Mouse (Mus musculus) kidney, embryonic 16.5 days (tissue): ENCODE results near the gene Shld2. TPM values are rescaled to one million over a fixed set of nuclear protein-coding genes. Genes with fewer than 3 reads are reported as not detected.

Experiments used
- ATAC-seq: fragments of 200-750 bp; cut with Nextera tagmentation; 2 replicates; pipeline ENCODE4 v1.8.0; 2017; ENCODE audit warnings: moderate TSS enrichment; ENCODE audit not compliant: low FRiP score, low TSS enrichment
- H3K27ac ChIP-seq: fragments of 300-500 bp; sonication (generic); 2 replicates; pipeline ENCODE4 v1.5.1; 2014; ENCODE audit warnings: low read length
- H3K27me3 ChIP-seq: fragments of 300-500 bp; sonication (generic); 2 replicates; pipeline ENCODE4 v1.6.1; 2014; ENCODE audit warnings: low read length, control low read depth, mixed read lengths; ENCODE audit not compliant: insufficient read depth
- H3K36me3 ChIP-seq: fragments of 300-500 bp; sonication (generic); 2 replicates; pipeline ENCODE4 v1.6.1; 2014; ENCODE audit warnings: low read length, control low read depth, mixed read lengths; ENCODE audit not compliant: insufficient read depth
- H3K4me1 ChIP-seq: fragments of 300-500 bp; sonication (generic); 2 replicates; pipeline ENCODE4 v1.6.1; 2014; ENCODE audit warnings: low read length, control low read depth, mixed read lengths; ENCODE audit not compliant: insufficient read depth
- H3K4me2 ChIP-seq: fragments of 300-500 bp; sonication (generic); replicated peaks from 2 replicates; pipeline ENCODE4 v1.6.1; 2014; ENCODE audit warnings: low read depth, low read length
- H3K4me3 ChIP-seq: fragments of 300-500 bp; sonication (generic); 2 replicates; pipeline ENCODE4 v1.5.1; 2014; ENCODE audit warnings: mild to moderate bottlenecking, low read length
- H3K9ac ChIP-seq: fragments of 300-500 bp; sonication (generic); replicated peaks from 2 replicates; pipeline ENCODE4 v1.6.1; 2014; ENCODE audit warnings: low read length
- H3K9me3 ChIP-seq: fragments of 300-500 bp; sonication (generic); 2 replicates; pipeline ENCODE4 v1.6.1; 2016; ENCODE audit warnings: low read length, control low read depth
- WGBS: fragments of 180-500 bp; shearing (Covaris S2); extraction: QIAGEN DNeasy Blood & Tissue Kit; methylation state at CpG from one replicate; pipeline ENCODE4 v1.1.7; 2014; 5-methylcytosine and 5-hydroxymethylcytosine counted together
- polyA plus RNA-seq: library from polyadenylated mRNA; unstranded; fragments of >200 nt; fragmentation: Nextera tagmentation; extraction: Ambion mirVana; gene quantifications from 2 replicates; pipeline ENCODE4 v1.2.1, GENCODE M21; 2015

The Shld2 gene
- polyA plus RNA-seq, 1 experiment from 2014 or later = 10.0 TPM

DNA sequence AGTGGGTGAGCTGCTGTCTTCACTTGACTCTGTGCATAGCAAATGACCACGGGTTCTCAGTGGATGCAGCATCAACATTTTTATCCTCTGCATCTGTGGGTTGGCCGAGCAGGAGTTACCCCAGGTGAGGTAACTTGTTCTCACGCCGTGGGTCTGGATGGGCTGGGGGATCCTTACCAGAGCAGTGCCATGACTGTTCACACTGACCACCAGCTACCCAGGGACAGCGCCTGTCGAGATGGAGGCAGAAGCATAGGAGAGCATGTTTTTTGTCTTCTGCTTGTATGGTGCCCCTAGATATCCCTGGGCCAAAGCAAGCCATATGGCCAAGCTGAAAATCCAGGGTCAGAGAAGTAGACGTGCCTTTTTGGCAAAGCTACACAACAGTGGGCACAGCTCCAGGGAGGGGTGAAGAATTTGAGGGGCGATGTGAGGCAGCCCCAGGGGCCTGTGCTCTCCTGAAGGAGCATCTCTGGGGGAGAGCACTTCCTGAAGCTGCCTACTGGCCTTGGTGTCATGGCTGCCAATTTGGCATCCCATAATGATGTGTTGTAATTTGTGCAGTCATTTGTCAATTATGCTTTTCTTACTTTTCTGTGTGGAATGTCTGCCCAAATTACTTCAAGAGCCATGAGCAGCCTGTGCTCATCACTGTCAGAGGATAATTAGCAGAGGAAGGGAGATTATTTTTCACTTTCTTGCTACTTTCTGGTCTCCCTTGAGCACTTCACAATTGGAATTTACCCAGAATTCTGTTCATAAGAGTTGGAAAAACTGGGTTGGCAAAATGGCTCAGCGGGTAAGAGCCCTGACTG lies 77.2 kb downstream of the Shld2 start:
- 82% methylated on average over 9 of the region's 9 CpGs for WGBS
- no peak overlapping the region for H3K4me2 ChIP-seq
- no peaks in the 10 kb centered on the region for H3K27me3 ChIP-seq
- H3K27ac ChIP-seq = no peak overlapping the region
- ATAC-seq = no peak
- H3K9me3 ChIP-seq = no peaks in the 10 kb centered on the region
- H3K36me3 ChIP-seq = no peaks in the 10 kb centered on the region
- H3K9ac ChIP-seq = no peak overlapping the region
- H3K4me3 ChIP-seq = no peak overlapping the region
- H3K4me1 ChIP-seq = peaks cover 5% of the 10 kb centered on the region; the same call in 1 of the 2 replicates

DNA sequence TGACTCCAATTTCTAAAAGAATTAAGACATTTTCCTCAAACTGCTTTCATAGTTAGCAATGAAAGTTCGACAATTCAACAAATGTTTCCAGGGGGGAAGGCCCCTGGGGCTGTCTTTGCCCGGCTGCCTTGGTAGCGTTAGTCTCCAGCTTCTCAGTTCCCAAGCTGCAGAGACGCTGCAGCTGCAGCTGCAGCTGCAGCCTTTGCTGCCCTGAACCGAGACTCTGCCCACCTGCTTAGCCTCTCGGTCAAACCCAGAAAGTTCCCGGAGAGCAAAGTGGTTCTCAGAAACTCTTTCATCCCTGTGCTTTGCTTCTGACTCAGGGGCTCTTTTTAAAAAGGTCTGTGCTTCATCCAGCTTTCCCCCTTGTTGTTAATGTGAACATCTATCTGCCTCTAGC lies 78.0 kb downstream of the Shld2 start:
- Histone ChIP-seq H3K9ac (no peak overlapping the region), H3K36me3 (no peaks in the 10 kb centered on the region), H3K4me1 (peaks cover 5% of the 10 kb centered on the region; the same call in 1 of the 2 replicates), H3K4me2 (no peak overlapping the region), H3K9me3 (no peaks in the 10 kb centered on the region), H3K27me3 (no peaks in the 10 kb centered on the region), H3K27ac (no peak overlapping the region), H3K4me3 (no peak overlapping the region)
- whole genome bisulfite sequencing = 68% methylated on average over 7 of the region's 7 CpGs
- ATAC-seq = no peak

DNA sequence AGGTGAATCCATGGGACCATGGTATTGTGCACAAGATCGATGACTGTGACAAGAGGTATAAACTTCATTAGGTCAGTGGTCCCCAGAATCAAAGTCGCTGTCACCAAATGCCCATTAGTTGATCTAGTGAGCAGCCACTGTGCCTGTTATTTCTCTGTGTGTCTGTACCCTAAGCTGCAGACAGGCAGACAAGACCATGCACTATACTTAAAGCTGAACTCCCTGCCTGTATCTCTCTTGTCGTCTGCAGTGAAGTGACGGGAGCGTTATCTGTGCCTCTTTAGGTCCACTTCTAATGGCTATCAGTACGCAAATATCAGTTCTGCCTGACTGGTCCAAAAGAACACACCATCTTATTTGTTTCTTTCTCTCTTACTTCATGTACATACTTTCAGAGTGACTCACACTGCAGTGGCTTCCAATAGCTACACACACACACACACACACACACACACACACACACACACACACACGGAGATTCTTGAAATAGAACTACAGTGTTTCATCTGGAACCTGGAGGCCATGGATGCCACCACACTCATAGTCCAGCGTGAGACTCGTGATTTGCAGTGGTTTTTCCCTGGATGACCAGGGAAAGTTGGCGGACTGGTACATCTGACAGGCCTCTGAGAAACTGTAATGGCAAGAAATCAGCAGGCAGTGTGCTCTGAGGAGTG lies 81.3 kb downstream of the Shld2 start:
- WGBS = 78% methylated on average over 10 of the region's 10 CpGs
- H3K36me3 ChIP-seq = no peaks in the 10 kb centered on the region
- no peaks in the 10 kb centered on the region for H3K27me3 ChIP-seq
- no peak for ATAC-seq
- no peak overlapping the region for H3K4me3 ChIP-seq
- no peak overlapping the region for H3K27ac ChIP-seq
- no peaks in the 10 kb centered on the region for H3K4me1 ChIP-seq
- no peak overlapping the region for H3K9ac ChIP-seq
- no peaks in the 10 kb centered on the region for H3K9me3 ChIP-seq
- H3K4me2 ChIP-seq = no peak overlapping the region

DNA sequence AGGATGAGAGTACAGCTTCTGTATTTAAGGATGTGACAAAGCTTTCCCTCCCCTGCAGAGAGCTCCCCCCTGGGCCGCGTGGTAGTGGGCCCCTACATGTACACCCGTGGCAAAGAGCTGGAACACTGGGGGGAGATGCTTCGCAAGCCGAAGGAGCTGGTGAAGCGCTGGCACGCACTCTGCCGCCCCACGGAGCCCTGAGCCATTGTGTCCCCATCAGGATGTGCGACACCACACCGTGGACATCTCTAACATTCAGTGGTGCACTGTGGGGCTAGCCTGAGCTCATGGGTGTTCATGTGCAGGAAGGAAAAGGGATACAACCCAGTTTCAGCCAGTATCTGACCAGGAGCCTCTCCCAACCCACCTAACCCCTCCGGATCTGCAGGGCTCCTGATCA lies 82.3 kb downstream of the Shld2 start:
- no peak overlapping the region for H3K4me2 ChIP-seq
- WGBS = 82% methylated on average over 12 of the region's 12 CpGs
- H3K4me1 ChIP-seq = no peaks in the 10 kb centered on the region
- no peak overlapping the region for H3K4me3 ChIP-seq
- ATAC-seq = no peak
- no peak overlapping the region for H3K27ac ChIP-seq
- H3K36me3 ChIP-seq = no peaks in the 10 kb centered on the region
- no peaks in the 10 kb centered on the region for H3K9me3 ChIP-seq
- no peaks in the 10 kb centered on the region for H3K27me3 ChIP-seq
- H3K9ac ChIP-seq = no peak overlapping the region

DNA sequence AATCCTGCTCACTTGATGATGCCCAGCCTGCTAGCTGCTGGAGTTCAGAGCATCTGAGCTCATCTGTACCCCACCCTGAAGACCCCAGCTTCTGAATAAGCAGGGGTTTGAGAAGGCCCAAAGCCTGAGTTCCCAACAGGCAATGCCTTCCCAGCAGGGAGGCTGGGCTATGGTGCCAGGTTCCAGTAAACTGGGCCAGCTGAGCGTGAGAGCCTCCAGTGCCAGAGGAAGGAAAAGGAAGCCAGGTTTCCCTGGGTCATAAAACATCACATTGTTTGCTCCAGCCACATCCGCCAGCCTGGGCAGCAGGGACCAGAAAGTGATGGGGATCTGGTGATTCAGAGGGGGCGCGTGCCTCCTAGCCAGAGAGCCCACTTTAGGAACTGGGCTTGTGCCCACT lies 83.7 kb downstream of the Shld2 start:
- ATAC-seq = no peak
- WGBS = 57% methylated on average over 4 of the region's 4 CpGs

GRCm38 (mm10) chr14:34225986-34226385 lies 84.3 kb downstream of the Shld2 start:
- Histone ChIP-seq H3K4me3 (no peak overlapping the region), H3K9ac (no peak overlapping the region), H3K4me1 (no peaks in the 10 kb centered on the region), H3K36me3 (no peaks in the 10 kb centered on the region), H3K27me3 (no peaks in the 10 kb centered on the region), H3K27ac (no peak overlapping the region), H3K9me3 (no peaks in the 10 kb centered on the region), H3K4me2 (no peak overlapping the region)
- 79% methylated on average over 9 of the region's 9 CpGs for WGBS
- no peak for ATAC-seq

More for the DNA sequence above, 83.7 kb downstream of the Shld2 start:
- Histone ChIP-seq H3K9ac (no peak overlapping the region), H3K27ac (no peak overlapping the region), H3K4me3 (no peak overlapping the region), H3K9me3 (no peaks in the 10 kb centered on the region), H3K36me3 (no peaks in the 10 kb centered on the region), H3K4me2 (no peak overlapping the region), H3K4me1 (no peaks in the 10 kb centered on the region), H3K27me3 (no peaks in the 10 kb centered on the region)

GRCm38 (mm10) chr14:34223362-34223898 lies 86.9 kb downstream of the Shld2 start:
- Histone ChIP-seq H3K27me3 (peaks cover 15% of the 10 kb centered on the region), H3K4me1 (peaks cover 6% of the 10 kb centered on the region; the same call in 1 of the 2 replicates), H3K4me2 (no peak overlapping the region), H3K4me3 (no peak overlapping the region), H3K9me3 (no peaks in the 10 kb centered on the region), H3K36me3 (no peaks in the 10 kb centered on the region), H3K9ac (no peak overlapping the region), H3K27ac (no peak overlapping the region)
- ATAC-seq = no peak
- WGBS = 67% methylated on average over 5 of the region's 5 CpGs

DNA sequence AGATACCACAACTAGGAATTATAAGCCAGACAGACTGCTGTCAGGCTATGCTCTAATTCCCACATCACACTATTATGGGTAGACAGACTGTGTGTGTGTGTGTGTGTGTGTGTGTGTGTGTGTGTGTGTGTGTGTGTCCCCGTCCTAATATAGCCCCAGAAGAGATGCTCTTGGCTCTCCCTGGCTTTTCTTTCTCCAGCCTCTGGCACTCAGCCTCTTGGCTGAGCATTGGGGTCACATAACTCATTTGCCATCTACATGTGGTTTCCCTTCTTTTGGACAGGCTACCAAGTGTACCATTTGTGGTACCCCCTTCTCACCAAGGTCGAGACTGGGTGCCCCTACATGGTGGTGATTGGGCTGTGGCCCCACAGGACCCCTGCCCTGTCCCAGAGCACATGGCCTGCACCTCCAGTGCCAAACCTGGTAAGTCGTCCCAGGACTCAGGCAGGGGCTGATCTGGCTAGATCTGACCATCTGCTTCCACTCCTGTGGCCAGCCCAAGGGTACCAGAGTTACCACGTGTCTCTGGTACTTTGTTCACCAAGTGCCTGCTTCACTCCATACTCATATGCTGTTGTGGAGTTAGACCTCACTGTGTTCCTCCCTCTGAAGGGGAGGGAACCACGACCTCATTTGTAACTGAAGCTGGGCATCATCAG lies 88.7 kb downstream of the Shld2 start:
- no peak overlapping the region for H3K9ac ChIP-seq
- H3K4me1 ChIP-seq = peaks cover 6% of the 10 kb centered on the region; the same call in 1 of the 2 replicates
- no peak overlapping the region for H3K4me2 ChIP-seq
- H3K27ac ChIP-seq = no peak overlapping the region
- H3K4me3 ChIP-seq = no peak overlapping the region
- ATAC-seq = no peak
- H3K9me3 ChIP-seq = no peaks in the 10 kb centered on the region
- H3K27me3 ChIP-seq = peaks cover 15% of the 10 kb centered on the region
- 67% methylated on average over 5 of the region's 5 CpGs for WGBS
- no peaks in the 10 kb centered on the region for H3K36me3 ChIP-seq

- Histone ChIP-seq H3K4me3 (no peak overlapping the region), H3K27me3 (peaks cover 15% of the 10 kb centered on the region), H3K9ac (no peak overlapping the region), H3K4me2 (no peak overlapping the region), H3K27ac (no peak overlapping the region), H3K36me3 (no peaks in the 10 kb centered on the region), H3K4me1 (peaks cover 6% of the 10 kb centered on the region; the same call in 1 of the 2 replicates), H3K9me3 (no peaks in the 10 kb centered on the region)
- WGBS = 72% methylated on average over 5 of the region's 5 CpGs
- no peak for ATAC-seq
Observed at GRCm38 (mm10) chr14:34220426-34220825, 89.9 kb downstream of the Shld2 start.
